In the genomic region with DNA sequence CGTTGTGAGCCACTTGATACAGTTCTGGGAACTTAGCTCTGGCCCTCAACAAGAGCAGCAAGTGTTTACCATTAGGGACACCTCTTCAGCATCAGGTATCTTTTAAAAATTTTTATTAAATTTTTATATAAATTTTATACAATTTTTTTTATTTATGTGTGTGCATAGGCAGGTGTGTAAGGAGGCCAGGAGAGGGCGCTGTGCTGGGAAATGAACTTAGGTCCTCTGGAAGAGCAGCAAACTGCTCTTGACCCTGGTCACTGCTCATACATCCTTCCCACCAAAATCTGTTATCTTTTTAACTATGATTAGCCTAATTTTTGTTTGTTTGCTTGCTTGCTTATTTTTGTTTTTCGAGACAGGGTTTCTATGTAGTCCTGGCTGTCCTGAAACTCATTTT, we compare ENCODE assay signal across 9 mouse cellular contexts. TPM values are rescaled to one million over a fixed set of nuclear protein-coding genes. Genes with fewer than 3 reads are reported as not detected.
DNase-seq lines count a peak whose midpoint lies in the region; ATAC-seq and TF ChIP-seq lines count a peak whose summit lies in the region.
"Had no signal": no experiment of that assay in that cellular context is flagged by ENCODE, and none has a peak within 500 bp of the region (broad histone marks: within the 10 kb centered on the region; RNA-seq: fewer than 3 reads in every experiment).

No protein-coding gene starts in this region.

- WGBS in heart, embryonic 12.5 days, result 81% methylated on average over 3 of the region's 3 CpGs
- 81% methylated on average over 3 of the region's 3 CpGs for WGBS in stomach, postnatal 0 days

- H3K27me3 ChIP-seq in heart, embryonic 12.5 days (replicated peaks), result no peaks in the 10 kb centered on the region
- no peaks in the 10 kb centered on the region for H3K27me3 ChIP-seq in testis, adult 2 months (ENCODE audit: control insufficient read depth, insufficient read depth, low read length)
- H3K27me3 ChIP-seq in stomach, postnatal 0 days (ENCODE audit: control insufficient read depth, insufficient read depth, low read length), result no peaks in the 10 kb centered on the region
- H3K27me3 ChIP-seq: hindbrain, embryonic 12.5 days had no signal

- no peaks in the 10 kb centered on the region for H3K9me3 ChIP-seq in heart, embryonic 12.5 days (replicated peaks)
- no peaks in the 10 kb centered on the region for H3K9me3 ChIP-seq in stomach, postnatal 0 days (ENCODE audit: control insufficient read depth, low read length)
- H3K9me3 ChIP-seq: hindbrain, embryonic 12.5 days had no signal

- peak; percentile 29; the same call in 1 of the 2 replicates for TF ChIP-seq CTCF in testis, adult 2 months (IDR thresholded peaks at IDR 0.05; ENCODE audit: control insufficient read depth, insufficient read depth, insufficient replicate concordance, low read depth, low read length)
- peak; percentile 56 for TF ChIP-seq CTCF in stomach, postnatal 0 days (IDR thresholded peaks at IDR 0.05; ENCODE audit: low read depth)

- H3K27ac ChIP-seq in heart, embryonic 12.5 days (ENCODE audit: poor library complexity, severe bottlenecking), result no peak overlapping the region
- no peak overlapping the region for H3K27ac ChIP-seq in testis, adult 2 months (ENCODE audit: control insufficient read depth, insufficient read depth, low read depth, low read length)
- no peak overlapping the region for H3K27ac ChIP-seq in stomach, postnatal 0 days (replicated peaks)
- H3K27ac ChIP-seq: hindbrain, embryonic 12.5 days had no signal

- no peak overlapping the region for H3K4me2 ChIP-seq in heart, embryonic 12.5 days
- H3K4me2 ChIP-seq in stomach, postnatal 0 days (replicated peaks; ENCODE audit: low read depth), result no peak overlapping the region

- no peaks in the 10 kb centered on the region for H3K36me3 ChIP-seq in heart, embryonic 12.5 days
- H3K36me3 ChIP-seq in testis, adult 2 months (ENCODE audit: control insufficient read depth, insufficient read depth, low read length), result no peaks in the 10 kb centered on the region
- H3K36me3 ChIP-seq in stomach, postnatal 0 days (ENCODE audit: control insufficient read depth, insufficient read depth, low read length), result no peaks in the 10 kb centered on the region
- H3K36me3 ChIP-seq: hindbrain, embryonic 12.5 days had no signal

- peaks cover 8% of the 10 kb centered on the region; the same call in 1 of the 2 replicates for H3K4me1 ChIP-seq in heart, embryonic 12.5 days (replicated peaks)
- H3K4me1 ChIP-seq in testis, adult 2 months (ENCODE audit: control insufficient read depth, insufficient read depth, low read length), result peaks cover 4% of the 10 kb centered on the region
- no peaks in the 10 kb centered on the region for H3K4me1 ChIP-seq in stomach, postnatal 0 days (replicated peaks; ENCODE audit: control insufficient read depth, insufficient read depth)
- H3K4me1 ChIP-seq: hindbrain, embryonic 12.5 days had no signal

- peak; percentile 44 for DNase-seq in heart, postnatal 4 days
- DNase-seq in testis, postnatal 14 days (ENCODE audit: low spot score), result no peak
- DNase-seq in c-Kit-positive CD71-negative TER-119-negative erythroid progenitor cells, embryonic 14.5 days (ENCODE audit: low read depth), result peak; percentile 18
- peak; percentile 58 for DNase-seq in stomach, postnatal 0 days (ENCODE audit: low spot score)
- DNase-seq in frontal cortex, postnatal 14 days (ENCODE audit: low spot score in 2 of 2), result no peak
- no peak for DNase-seq in layer of hippocampus, adult 9-10 months (ENCODE audit: low spot score)

- no peak for ATAC-seq in heart, embryonic 12.5 days (ENCODE audit: insufficient number of reproducible peaks, low FRiP score)
- no peak for ATAC-seq in stomach, postnatal 0 days (ENCODE audit: low FRiP score, low TSS enrichment)

- TF ChIP-seq EP300 in stomach, postnatal 0 days (optimal IDR thresholded peaks at IDR 0.05), result no peak

- H3K4me3 ChIP-seq in heart, embryonic 12.5 days, result no peak overlapping the region
- H3K4me3 ChIP-seq in testis, adult 2 months (ENCODE audit: control insufficient read depth, low read depth, low read length), result no peak overlapping the region
- no peak overlapping the region for H3K4me3 ChIP-seq in stomach, postnatal 0 days (ENCODE audit: low read depth, low read length)
- H3K4me3 ChIP-seq: hindbrain, embryonic 12.5 days had no signal

- TF ChIP-seq POLR2A in testis, adult 2 months (IDR thresholded peaks at IDR 0.05; ENCODE audit: control insufficient read depth, low read depth, low read length), result no peak

- H3K9ac ChIP-seq in heart, embryonic 12.5 days, result no peak overlapping the region
- H3K9ac ChIP-seq in stomach, postnatal 0 days (ENCODE audit: low read length), result no peak overlapping the region
- H3K9ac ChIP-seq: hindbrain, embryonic 12.5 days had no signal

RNA-seq across cellular contexts. Expression of a gene that starts 58.8 kb away (rescaled TPM):
- total RNA-seq in heart, postnatal 4 days (2021), result under 1 TPM in 1 of 2 experiments, not detected in 1; 0.14 TPM
- 0.26 and 0.37 TPM in 2 replicates for polyA plus RNA-seq in heart, embryonic 12.5 days (2016; fragmentation: Nextera tagmentation; extraction: Ambion mirVana)
- polyA plus RNA-seq in testis, adult 2 months (2012; rRNA removed), result 1.1 and 1.3 TPM in 2 replicates
- polyA plus RNA-seq in stomach, postnatal 0 days (2015; fragmentation: Nextera tagmentation; extraction: Ambion mirVana), result 0.58 and 0.67 TPM in 2 replicates

Comparison
In these comparisons a context has a peak if more than half of its experiments do, and no peak if none do; other contexts are left out.
1. DNase-seq: peak in heart, postnatal 4 days (single experiment), c-Kit-positive CD71-negative TER-119-negative erythroid progenitor cells, embryonic 14.5 days (single experiment) and stomach, postnatal 0 days (single experiment); none in testis, postnatal 14 days (single experiment), frontal cortex, postnatal 14 days (0 of 2) and layer of hippocampus, adult 9-10 months (single experiment).